Mouse (Mus musculus) midbrain, embryonic 11.5 days (tissue): Measurements from ENCODE around the gene Tom1. TPM values are rescaled to one million over a fixed set of nuclear protein-coding genes. Genes with fewer than 3 reads are reported as not detected.

ENCODE experiments used
- ATAC-seq: fragments of 200-750 bp; cut with Nextera tagmentation; 2 replicates; pipeline ENCODE4 v1.8.0; 2017; ENCODE audit warnings: moderate TSS enrichment, moderate library complexity; ENCODE audit not compliant: low FRiP score
- DNase-seq: peaks from one replicate; pipeline ENCODE4 v3.0.0; 2015; ENCODE audit warnings: low spot score; ENCODE audit errors: missing footprints
- H3K27ac ChIP-seq: fragments of 300-500 bp; sonication (generic); 2 replicates; pipeline ENCODE4 v1.5.1; 2014; ENCODE audit warnings: low read depth, low read length
- H3K27me3 ChIP-seq: fragments of 300-500 bp; sonication (generic); 2 replicates; pipeline ENCODE4 v1.6.1; 2014; ENCODE audit warnings: mild to moderate bottlenecking, low read length, moderate library complexity, mixed read lengths; ENCODE audit not compliant: control insufficient read depth, insufficient read depth
- H3K36me3 ChIP-seq: fragments of 300-500 bp; sonication (generic); 2 replicates; pipeline ENCODE4 v1.6.1; 2014; ENCODE audit warnings: mild to moderate bottlenecking, low read length, moderate library complexity, mixed read lengths; ENCODE audit not compliant: control insufficient read depth, insufficient read depth
- H3K4me1 ChIP-seq: fragments of 300-500 bp; sonication (generic); 2 replicates; pipeline ENCODE4 v1.6.1; 2014; ENCODE audit warnings: low read length; ENCODE audit not compliant: control insufficient read depth, insufficient read depth
- H3K4me2 ChIP-seq: fragments of 300-500 bp; sonication (generic); 2 replicates; pipeline ENCODE4 v1.6.1; 2014; ENCODE audit warnings: mild to moderate bottlenecking, moderate library complexity
- H3K4me3 ChIP-seq: fragments of 300-500 bp; sonication (generic); 2 replicates; pipeline ENCODE4 v1.5.1; 2014; ENCODE audit warnings: low read depth, low read length
- H3K9ac ChIP-seq: fragments of 300-500 bp; sonication (generic); 2 replicates; pipeline ENCODE4 v1.6.1; 2014; ENCODE audit warnings: low read length
- H3K9me3 ChIP-seq: fragments of 300-500 bp; sonication (generic); 2 replicates; pipeline ENCODE4 v1.6.1; 2016; ENCODE audit warnings: low read length; ENCODE audit not compliant: control insufficient read depth
- WGBS: fragments of 180-500 bp; shearing (Covaris S2); extraction: QIAGEN DNeasy Blood & Tissue Kit; methylation state at CpG from one replicate; pipeline ENCODE4 v1.1.7; 2014; 5-methylcytosine and 5-hydroxymethylcytosine counted together
- polyA plus RNA-seq: library from polyadenylated mRNA; unstranded; fragments of >200 nt; fragmentation: Nextera tagmentation; extraction: Ambion mirVana; gene quantifications from 2 replicates; pipeline ENCODE4 v1.2.1, GENCODE M21; 2014

Tom1 gene
- polyA plus RNA-seq, 1 experiment from 2014 or later = 24.2 TPM

GRCm38 (mm10) chr8:75078851-75079250 is 45.3 kb downstream of the Tom1 start:
- Histone ChIP-seq H3K4me3 (no peak overlapping the region), H3K4me2 (no peak overlapping the region), H3K27me3 (no peaks in the 10 kb centered on the region), H3K4me1 (no peaks in the 10 kb centered on the region), H3K27ac (no peak overlapping the region), H3K9ac (no peak overlapping the region), H3K9me3 (no peaks in the 10 kb centered on the region), H3K36me3 (no peaks in the 10 kb centered on the region)
- DNase-seq (no peak), ATAC-seq (no peak)
- WGBS = 95% methylated on average over 9 of the region's 9 CpGs

- no peaks in the 10 kb centered on the region for H3K27me3 ChIP-seq
- ATAC-seq = no peak
- 88% methylated on average over 9 of the region's 9 CpGs for WGBS
- no peak overlapping the region for H3K4me3 ChIP-seq
- no peaks in the 10 kb centered on the region for H3K36me3 ChIP-seq
- H3K9me3 ChIP-seq = no peaks in the 10 kb centered on the region
- H3K9ac ChIP-seq = no peak overlapping the region
- H3K4me1 ChIP-seq = no peaks in the 10 kb centered on the region
- H3K4me2 ChIP-seq = no peak overlapping the region
- DNase-seq = no peak
- H3K27ac ChIP-seq = no peak overlapping the region
Measured at GRCm38 (mm10) chr8:75081364-75082040, 48.0 kb downstream of the Tom1 start.

GRCm38 (mm10) chr8:75082181-75082805 is 48.8 kb downstream of the Tom1 start:
- 84% methylated on average over 6 of the region's 6 CpGs for WGBS
- DNase-seq = no peak
- Histone ChIP-seq H3K9ac (no peak overlapping the region), H3K36me3 (no peaks in the 10 kb centered on the region), H3K9me3 (no peaks in the 10 kb centered on the region), H3K4me1 (no peaks in the 10 kb centered on the region), H3K4me2 (no peak overlapping the region), H3K27ac (no peak overlapping the region), H3K27me3 (no peaks in the 10 kb centered on the region), H3K4me3 (no peak overlapping the region)
- ATAC-seq = no peak

GRCm38 (mm10) chr8:75083846-75084245 is 50.3 kb downstream of the Tom1 start:
- WGBS = 8% methylated on average over 17 of the region's 17 CpGs
- no peak overlapping the region for H3K27ac ChIP-seq
- no peak overlapping the region for H3K4me3 ChIP-seq
- H3K27me3 ChIP-seq = no peaks in the 10 kb centered on the region
- H3K4me1 ChIP-seq = no peaks in the 10 kb centered on the region
- ATAC-seq = peak; percentile 92
- peak; percentile 97 for DNase-seq
- peak overlapping the region; percentile 36; the same call in 1 of the 2 replicates for H3K4me2 ChIP-seq
- H3K9ac ChIP-seq = no peak overlapping the region
- H3K36me3 ChIP-seq = no peaks in the 10 kb centered on the region
- no peaks in the 10 kb centered on the region for H3K9me3 ChIP-seq

GRCm38 (mm10) chr8:75084382-75085064 is 51.0 kb downstream of the Tom1 start:
- H3K36me3 ChIP-seq = no peaks in the 10 kb centered on the region
- H3K4me1 ChIP-seq = 0 out of 2 replicates have a peak, but pooled peaks cover 2% of the 10 kb centered on the region
- H3K4me2 ChIP-seq = no peak overlapping the region
- DNase-seq = peak; percentile 81
- no peak overlapping the region for H3K4me3 ChIP-seq
- no peak for ATAC-seq
- WGBS = 65% methylated on average over 3 of the region's 3 CpGs
- no peaks in the 10 kb centered on the region for H3K27me3 ChIP-seq
- no peak overlapping the region for H3K27ac ChIP-seq
- H3K9me3 ChIP-seq = no peaks in the 10 kb centered on the region
- H3K9ac ChIP-seq = no peak overlapping the region

- WGBS = 89% methylated on average over 2 of the region's 2 CpGs
- Histone ChIP-seq H3K9me3 (no peaks in the 10 kb centered on the region), H3K9ac (no peak overlapping the region), H3K27me3 (no peaks in the 10 kb centered on the region), H3K4me2 (no peak overlapping the region), H3K27ac (no peak overlapping the region), H3K36me3 (no peaks in the 10 kb centered on the region), H3K4me3 (no peak overlapping the region), H3K4me1 (0 out of 2 replicates have a peak, but pooled peaks cover 2% of the 10 kb centered on the region)
- no peak for ATAC-seq
- DNase-seq = no peak
Measured at GRCm38 (mm10) chr8:75086002-75086401, 52.5 kb downstream of the Tom1 start.

- Histone ChIP-seq H3K9ac (no peak overlapping the region), H3K4me1 (0 out of 2 replicates have a peak, but pooled peaks cover 2% of the 10 kb centered on the region), H3K9me3 (no peaks in the 10 kb centered on the region), H3K36me3 (no peaks in the 10 kb centered on the region), H3K4me3 (no peak overlapping the region), H3K4me2 (no peak overlapping the region), H3K27me3 (no peaks in the 10 kb centered on the region), H3K27ac (no peak overlapping the region)
- no peak for ATAC-seq
- DNase-seq = no peak
Measured at GRCm38 (mm10) chr8:75087127-75087526, 53.6 kb downstream of the Tom1 start.

GRCm38 (mm10) chr8:75088989-75089881 is 55.7 kb downstream of the Tom1 start:
- WGBS = 36% methylated on average over 6 of the region's 6 CpGs
- DNase-seq (peak; percentile 97), ATAC-seq (peak; percentile 18; the same call in 1 of the 2 replicates)
- H3K4me1 ChIP-seq = 0 out of 2 replicates have a peak, but pooled peaks cover 2% of the 10 kb centered on the region
- H3K9me3 ChIP-seq = no peaks in the 10 kb centered on the region
- no peak overlapping the region for H3K4me3 ChIP-seq
- H3K4me2 ChIP-seq = no peak overlapping the region
- no peaks in the 10 kb centered on the region for H3K27me3 ChIP-seq
- H3K9ac ChIP-seq = peak overlapping the region; percentile 22; the same call in 1 of the 2 replicates
- H3K27ac ChIP-seq = no peak overlapping the region
- H3K36me3 ChIP-seq = no peaks in the 10 kb centered on the region
